Mouse (Mus musculus) forebrain, embryonic 13.5 days (tissue): ENCODE data around the gene Tmod2. TPM values are rescaled to one million over a fixed set of nuclear protein-coding genes. Genes with fewer than 3 reads are reported as not detected.
"Not testable (repeated sequence)": the region's sequence is repeated elsewhere in the genome, so short reads cannot be mapped to it uniquely, and the experiment has no call there.

Experiments used
- ATAC-seq: fragments of 200-750 bp; cut with Nextera tagmentation; 2 replicates; pipeline ENCODE4 v1.8.0; 2017
- H3K27ac ChIP-seq: fragments of 300-500 bp; sonication (generic); 2 replicates; pipeline ENCODE4 v1.5.1; 2015; ENCODE audit warnings: inconsistent platforms, mild to moderate bottlenecking, moderate library complexity
- H3K27me3 ChIP-seq: fragments of 300-500 bp; sonication (generic); 2 replicates; pipeline ENCODE4 v1.6.1; 2015; ENCODE audit warnings: mild to moderate bottlenecking, inconsistent platforms
- H3K36me3 ChIP-seq: fragments of 300-500 bp; sonication (generic); 2 replicates; pipeline ENCODE4 v1.6.1; 2015; ENCODE audit warnings: mild to moderate bottlenecking, inconsistent platforms; ENCODE audit not compliant: poor library complexity, severe bottlenecking
- H3K4me1 ChIP-seq: fragments of 300-500 bp; sonication (generic); 2 replicates; pipeline ENCODE4 v1.6.1; 2015; ENCODE audit warnings: inconsistent platforms
- H3K4me2 ChIP-seq: fragments of 300-500 bp; sonication (generic); 2 replicates; pipeline ENCODE4 v1.6.1; 2015; ENCODE audit warnings: inconsistent platforms, mild to moderate bottlenecking, moderate library complexity
- H3K4me3 ChIP-seq: fragments of 300-500 bp; sonication (generic); 2 replicates; pipeline ENCODE4 v1.5.1; 2015; ENCODE audit warnings: mild to moderate bottlenecking, inconsistent platforms
- H3K9ac ChIP-seq: fragments of 300-500 bp; sonication (generic); 2 replicates; pipeline ENCODE4 v1.6.1; 2015; ENCODE audit warnings: mild to moderate bottlenecking, inconsistent platforms
- H3K9me3 ChIP-seq: fragments of 300-500 bp; sonication (generic); replicated peaks from 2 replicates; pipeline ENCODE4 v1.6.1; 2016; ENCODE audit warnings: inconsistent platforms
- WGBS: fragments of 180-500 bp; shearing (Covaris S2); methylation state at CpG from one replicate; pipeline ENCODE4 v1.1.7; 2015; 5-methylcytosine and 5-hydroxymethylcytosine counted together
- polyA plus RNA-seq: library from polyadenylated mRNA; unstranded; fragments of >200 nt; fragmentation: Nextera tagmentation; extraction: Ambion mirVana; gene quantifications from 2 replicates; pipeline ENCODE4 v1.2.1, GENCODE M21; 2015

Tmod2 gene
- polyA plus RNA-seq, 1 experiment from 2014 or later, result 143 TPM

- WGBS, result under 1% methylated on average over 85 of the region's 94 CpGs
- 0 out of 2 replicates have a peak, but pooled peaks cover 3% of the 10 kb centered on the region for H3K27me3 ChIP-seq
- H3K9me3 ChIP-seq, result no peaks in the 10 kb centered on the region
- no peaks in the 10 kb centered on the region for H3K36me3 ChIP-seq
- peak within 1 kb of the TSS; percentile 86 for H3K27ac ChIP-seq
- peak; percentile 90 for ATAC-seq
- H3K4me3 ChIP-seq, result peak within 1 kb of the TSS; percentile 77
- peak within 1 kb of the TSS; percentile 80 for H3K4me2 ChIP-seq
- 0 out of 2 replicates have a peak, but pooled peaks cover 7% of the 10 kb centered on the region for H3K4me1 ChIP-seq
- H3K9ac ChIP-seq, result peak within 1 kb of the TSS; percentile 88
These were observed 14.6 kb upstream of the Tmod2 start, which contains the start of gene Lysmd2 for GRCm38 (mm10) chr9:75625556-75626307. Gene Lysmd2 (plus strand): TSS chr9:75625741.

- Histone ChIP-seq H3K4me2 (peak overlapping the region; percentile 80), H3K27me3 (0 out of 2 replicates have a peak, but pooled peaks cover 3% of the 10 kb centered on the region), H3K9me3 (peaks cover 3% of the 10 kb centered on the region; the same call in 1 of the 2 replicates), H3K36me3 (no peaks in the 10 kb centered on the region), H3K9ac (peak overlapping the region; percentile 88), H3K27ac (peak overlapping the region; percentile 86), H3K4me3 (peak overlapping the region; percentile 77), H3K4me1 (0 out of 2 replicates have a peak, but pooled peaks cover 7% of the 10 kb centered on the region)
- 12% methylated on average over 18 of the region's 18 CpGs for WGBS
- ATAC-seq, result peak; percentile 17
These were observed 13.9 kb upstream of the Tmod2 start for GRCm38 (mm10) chr9:75624983-75625555.

- Histone ChIP-seq H3K4me1 (0 out of 2 replicates have a peak, but pooled peaks cover 4% of the 10 kb centered on the region), H3K9ac (no peak overlapping the region), H3K4me2 (no peak overlapping the region), H3K4me3 (no peak overlapping the region), H3K36me3 (no peaks in the 10 kb centered on the region), H3K27ac (no peak overlapping the region), H3K27me3 (0 out of 2 replicates have a peak, but pooled peaks cover 3% of the 10 kb centered on the region), H3K9me3 (peaks cover 3% of the 10 kb centered on the region; the same call in 1 of the 2 replicates)
- WGBS, result 89% methylated on average over 3 of the region's 3 CpGs
- no peak for ATAC-seq
These were observed 10.3 kb upstream of the Tmod2 start for GRCm38 (mm10) chr9:75621428-75621827.

- H3K9me3 ChIP-seq, H3K4me1 ChIP-seq, H3K27me3 ChIP-seq, H3K4me3 ChIP-seq, H3K9ac ChIP-seq, H3K4me2 ChIP-seq, ATAC-seq, H3K36me3 ChIP-seq, H3K27ac ChIP-seq: not testable (repeated sequence)
- WGBS, result 93% methylated on average over 2 of the region's 2 CpGs
These were observed 8.6 kb upstream of the Tmod2 start for GRCm38 (mm10) chr9:75619761-75620160.

- Histone ChIP-seq H3K36me3 (no peaks in the 10 kb centered on the region), H3K27me3 (0 out of 2 replicates have a peak, but pooled peaks cover 2% of the 10 kb centered on the region)
- WGBS, result 85% methylated on average over 6 of the region's 6 CpGs
These were observed 7.8 kb upstream of the Tmod2 start for GRCm38 (mm10) chr9:75618836-75619400.

GRCm38 (mm10) chr9:75616560-75616959 is 5.4 kb upstream of the Tmod2 start:
- Histone ChIP-seq H3K9ac (no peak overlapping the region), H3K27me3 (no peaks in the 10 kb centered on the region), H3K36me3 (no peaks in the 10 kb centered on the region), H3K4me3 (no peak overlapping the region), H3K9me3 (peaks cover 3% of the 10 kb centered on the region; the same call in 1 of the 2 replicates), H3K27ac (no peak overlapping the region), H3K4me1 (no peaks in the 10 kb centered on the region), H3K4me2 (no peak overlapping the region)
- no peak for ATAC-seq
- 70% methylated on average over 3 of the region's 3 CpGs for WGBS

More at GRCm38 (mm10) chr9:75618836-75619400, 7.8 kb upstream of the Tmod2 start:
- Histone ChIP-seq H3K4me3 (no peak overlapping the region), H3K27ac (no peak overlapping the region), H3K4me1 (no peaks in the 10 kb centered on the region), H3K4me2 (no peak overlapping the region), H3K9ac (no peak overlapping the region), H3K9me3 (peaks cover 3% of the 10 kb centered on the region; the same call in 1 of the 2 replicates)
- ATAC-seq, result 0 out of 2 replicates have a peak, but pooled peaks have one; percentile 6

- H3K4me2 ChIP-seq, result peak overlapping the region; percentile 73
- no peaks in the 10 kb centered on the region for H3K27me3 ChIP-seq
- H3K9ac ChIP-seq, result peak overlapping the region; percentile 85
- peak overlapping the region; percentile 86 for H3K4me3 ChIP-seq
- peaks cover 7% of the 10 kb centered on the region for H3K36me3 ChIP-seq
- ATAC-seq, result peak; percentile 12; the same call in 1 of the 2 replicates
- H3K9me3 ChIP-seq, result no peaks in the 10 kb centered on the region
- peak overlapping the region; percentile 88 for H3K27ac ChIP-seq
- WGBS, result 6% methylated on average over 16 of the region's 16 CpGs
- peaks cover 12% of the 10 kb centered on the region for H3K4me1 ChIP-seq
These were observed 1.2 kb downstream of the Tmod2 start for GRCm38 (mm10) chr9:75609965-75610364.

- Histone ChIP-seq H3K4me2 (peak overlapping the region; percentile 73), H3K27ac (no peak overlapping the region; the same call in 1 of the 2 replicates), H3K4me3 (peak overlapping the region; percentile 86), H3K4me1 (peaks cover 12% of the 10 kb centered on the region), H3K9ac (peak overlapping the region; percentile 85), H3K9me3 (no peaks in the 10 kb centered on the region), H3K27me3 (no peaks in the 10 kb centered on the region), H3K36me3 (peaks cover 12% of the 10 kb centered on the region)
- peak; percentile 23 for ATAC-seq
- 30% methylated on average over 1 of the region's 1 CpGs for WGBS
These were observed 1.6 kb downstream of the Tmod2 start for GRCm38 (mm10) chr9:75609505-75609904.

GRCm38 (mm10) chr9:75607496-75607895 is 3.6 kb downstream of the Tmod2 start:
- WGBS, result 91% methylated on average over 4 of the region's 4 CpGs
- ATAC-seq, result no peak
- Histone ChIP-seq H3K4me2 (no peak overlapping the region), H3K36me3 (peaks cover 15% of the 10 kb centered on the region), H3K27me3 (no peaks in the 10 kb centered on the region), H3K9ac (no peak overlapping the region), H3K4me3 (no peak overlapping the region), H3K4me1 (peaks cover 12% of the 10 kb centered on the region), H3K27ac (no peak overlapping the region), H3K9me3 (no peaks in the 10 kb centered on the region)

GRCm38 (mm10) chr9:75601510-75601909 is 9.6 kb downstream of the Tmod2 start:
- no peak overlapping the region for H3K27ac ChIP-seq
- H3K4me1 ChIP-seq, result peaks cover 27% of the 10 kb centered on the region
- no peak overlapping the region for H3K4me2 ChIP-seq
- H3K36me3 ChIP-seq, result peaks cover 13% of the 10 kb centered on the region
- no peak for ATAC-seq
- whole genome bisulfite sequencing, result 72% methylated on average over 12 of the region's 12 CpGs
- no peaks in the 10 kb centered on the region for H3K9me3 ChIP-seq
- H3K4me3 ChIP-seq, result no peak overlapping the region
- no peak overlapping the region for H3K9ac ChIP-seq
- H3K27me3 ChIP-seq, result no peaks in the 10 kb centered on the region

- no peak overlapping the region for H3K4me3 ChIP-seq
- WGBS, result 74% methylated on average over 7 of the region's 7 CpGs
- no peaks in the 10 kb centered on the region for H3K9me3 ChIP-seq
- no peak overlapping the region for H3K9ac ChIP-seq
- no peaks in the 10 kb centered on the region for H3K27me3 ChIP-seq
- no peak overlapping the region; the same call in 1 of the 2 replicates for H3K27ac ChIP-seq
- peaks cover 12% of the 10 kb centered on the region for H3K36me3 ChIP-seq
- no peak for ATAC-seq
- H3K4me1 ChIP-seq, result peaks cover 27% of the 10 kb centered on the region
- H3K4me2 ChIP-seq, result no peak overlapping the region
These were observed 10.8 kb downstream of the Tmod2 start for GRCm38 (mm10) chr9:75600166-75600934.
